Mouse (Mus musculus) spleen, adult 2 months (tissue): ENCODE data around the gene Nhlrc2. TPM values are rescaled to one million over a fixed set of nuclear protein-coding genes. Genes with fewer than 3 reads are reported as not detected.
A peak's percentile ranks its signal among the peaks of the same experiment; 100 is the strongest.
"Not testable (repeated sequence)": the region's sequence is repeated elsewhere in the genome, so short reads cannot be mapped to it uniquely, and the experiment has no call there.

Experiments
- DNase-seq, 2 experiments: peaks; one replicate each; pipeline versions ENCODE4 v3.0.0 to v3.0.0-alpha.2; 2012 to 2021; ENCODE audit warnings: low spot score in 2 of 2, low read depth in 1 of 2
- H3K27ac ChIP-seq: fragments of 200-500 bp; 2 replicates; pipeline ENCODE4 v1.5.1; 2012; ENCODE audit warnings: low read length, inconsistent platforms; ENCODE audit not compliant: insufficient read depth
- H3K27me3 ChIP-seq: fragments of 200-500 bp; 2 replicates; pipeline ENCODE4 v1.6.1; 2012; ENCODE audit warnings: mild to moderate bottlenecking, moderate library complexity, low read length, inconsistent platforms; ENCODE audit not compliant: control insufficient read depth, insufficient read depth
- H3K36me3 ChIP-seq: fragments of 200-500 bp; 2 replicates; pipeline ENCODE4 v1.6.1; 2012; ENCODE audit warnings: mild to moderate bottlenecking, low read length, inconsistent platforms; ENCODE audit not compliant: control insufficient read depth, insufficient read depth
- H3K4me1 ChIP-seq: fragments of 200-500 bp; 2 replicates; pipeline ENCODE4 v1.6.1; 2011; ENCODE audit warnings: inconsistent platforms; ENCODE audit not compliant: control insufficient read depth, insufficient read depth, insufficient read length
- H3K4me3 ChIP-seq: fragments of 200-500 bp; 2 replicates; pipeline ENCODE4 v1.5.1; 2011; ENCODE audit warnings: mild to moderate bottlenecking, inconsistent platforms; ENCODE audit not compliant: insufficient read depth, insufficient read length; ENCODE audit errors: extremely low read depth
- CTCF ChIP-seq: fragments of 200-500 bp; IDR thresholded peaks from 2 replicates; pipeline ENCODE4 v1.5.1; 2011; ENCODE audit warnings: mild to moderate bottlenecking, inconsistent platforms; ENCODE audit not compliant: insufficient read depth, insufficient read length, insufficient replicate concordance; ENCODE audit errors: extremely low read depth
- POLR2A ChIP-seq: fragments of 200-500 bp; IDR thresholded peaks from 2 replicates; pipeline ENCODE4 v1.6.1; 2011; ENCODE audit warnings: low read depth, low read length, inconsistent platforms
- WGBS: fragments of 180-500 bp; shearing (Covaris S2); methylation state at CpG from one replicate; pipeline ENCODE4 v1.1.7; 2018; 5-methylcytosine and 5-hydroxymethylcytosine counted together
- polyA plus RNA-seq: library from polyadenylated mRNA; depleted of rRNA; stranded (reverse); fragments of >200 nt; gene quantifications from 2 replicates; pipeline ENCODE4 v1.2.3, GENCODE M21; 2012; rRNA removed

The Nhlrc2 gene
- 4.7 and 5.2 TPM in 2 replicates for polyA plus RNA-seq

DNA sequence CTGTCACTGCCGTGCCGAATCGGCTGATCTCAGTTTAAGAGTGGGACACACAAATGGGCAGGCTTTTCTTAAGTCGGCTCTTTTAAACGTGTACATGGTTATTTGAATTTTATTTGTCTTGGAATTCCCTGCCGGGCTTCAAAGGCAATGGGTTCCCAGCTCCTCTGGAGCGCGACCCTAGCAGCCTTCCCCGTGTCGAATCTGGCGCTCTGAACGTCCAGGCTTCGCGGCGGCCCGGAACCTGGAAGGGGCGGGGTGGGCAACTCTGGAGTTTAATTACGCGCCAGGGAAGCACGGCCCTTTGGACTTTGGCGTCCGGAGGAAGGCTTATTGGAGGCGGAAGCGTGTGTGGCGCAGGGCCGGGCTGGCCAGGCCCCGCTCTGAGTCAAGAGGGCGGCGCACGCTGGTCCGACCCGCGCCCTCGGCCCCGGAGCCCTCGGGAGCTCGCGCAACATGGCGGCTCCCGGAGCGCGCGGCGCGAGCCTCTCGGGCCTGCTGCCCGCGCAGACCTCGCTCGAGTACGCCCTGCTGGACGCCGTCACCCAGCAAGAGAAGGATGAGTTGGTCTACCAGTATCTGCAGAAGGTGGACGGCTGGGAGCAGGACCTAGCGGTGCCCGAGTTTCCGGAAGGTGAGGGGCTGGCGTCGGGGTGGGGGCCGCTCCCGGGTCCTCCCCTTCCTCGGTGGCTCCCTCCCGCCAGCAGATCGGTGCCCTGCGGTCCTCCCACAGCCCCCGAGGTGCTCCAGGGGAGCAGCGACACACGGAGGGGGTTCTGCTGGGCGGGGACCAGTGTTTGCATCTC is at the start of gene Nhlrc2:
TSS of gene Nhlrc2 (plus strand) at position 32 of the 803 bp plus-strand sequence.
- no peaks in the 10 kb centered on the region for H3K27me3 ChIP-seq
- DNase-seq = peak; percentile 73 to 75
- H3K4me1 ChIP-seq = peaks cover 2% of the 10 kb centered on the region; the same call in 1 of the 2 replicates
- H3K36me3 ChIP-seq = peaks cover 4% of the 10 kb centered on the region
- H3K4me3 ChIP-seq = peak within 1 kb of the TSS; percentile 98
- WGBS = 1% methylated on average over 68 of the region's 69 CpGs
- TF ChIP-seq CTCF = no peak
- peak; percentile 4 for TF ChIP-seq POLR2A
- peak within 1 kb of the TSS; percentile 92 for H3K27ac ChIP-seq

DNA sequence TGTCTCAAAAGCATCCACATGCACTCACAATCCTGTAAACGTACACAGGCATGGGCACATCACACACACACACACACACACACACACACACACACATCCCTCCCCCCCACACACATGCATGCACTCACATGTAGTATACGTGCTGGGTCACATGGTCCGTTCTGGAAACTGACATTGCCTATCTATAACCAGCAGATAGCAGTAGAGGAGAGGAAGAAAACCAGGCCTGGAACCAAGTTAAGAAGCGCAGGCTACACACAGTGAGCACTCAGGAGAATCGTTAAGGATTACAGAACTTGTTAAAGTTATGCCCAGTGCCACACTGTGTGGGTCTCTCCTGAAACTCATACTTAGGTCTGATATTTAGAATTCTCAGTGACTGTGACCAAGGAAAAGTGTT is 45.0 kb upstream of the Nhlrc2 start:
- H3K4me3 ChIP-seq, H3K36me3 ChIP-seq, H3K27me3 ChIP-seq, H3K27ac ChIP-seq, DNase-seq, H3K4me1 ChIP-seq: not testable (repeated sequence)
- WGBS = no CpG with 5 or more reads among the region's 5 CpGs

DNA sequence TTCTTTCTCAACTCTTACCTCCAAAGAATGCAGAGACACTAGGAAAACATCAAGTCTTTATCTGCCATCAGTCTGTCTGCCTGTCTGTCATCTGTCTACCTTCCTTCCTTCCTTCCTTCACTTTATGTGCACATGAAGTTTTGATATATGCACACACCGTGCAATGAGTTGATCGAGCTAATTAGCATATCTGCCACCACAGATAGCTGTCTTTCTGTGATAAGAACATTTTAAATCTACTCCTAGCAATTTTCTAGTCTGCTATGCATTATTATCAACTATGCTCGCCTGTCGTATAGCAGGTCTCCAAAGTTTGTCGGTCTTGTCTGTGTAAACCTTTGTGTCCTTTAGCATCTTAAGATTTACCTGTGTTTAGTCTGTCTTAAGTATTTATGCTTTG is 44.5 kb upstream of the Nhlrc2 start:
- no CpG with 5 or more reads among the region's 5 CpGs for WGBS
- H3K36me3 ChIP-seq, DNase-seq: not testable (repeated sequence)

DNA sequence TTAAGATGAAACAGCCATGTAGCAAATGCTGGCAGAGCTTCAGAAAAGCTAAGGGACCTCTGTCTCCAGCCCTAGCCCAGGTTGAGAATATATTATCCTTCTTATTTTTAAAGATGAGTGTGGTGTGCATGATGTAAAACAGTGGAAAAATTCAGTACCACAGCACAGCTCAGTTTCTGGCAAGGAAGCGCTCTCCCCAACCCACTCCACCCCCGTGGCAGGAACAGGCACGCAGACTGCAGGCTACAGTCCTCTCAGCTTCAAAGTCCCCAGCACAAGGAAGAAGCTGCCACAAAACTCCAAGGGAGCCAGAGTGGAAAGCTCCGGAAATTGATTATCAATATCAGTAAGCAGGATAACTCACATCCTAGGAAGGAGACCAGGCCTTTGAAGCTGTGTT is 36.9 kb upstream of the Nhlrc2 start:
- not testable (repeated sequence) for DNase-seq, H3K27me3 ChIP-seq, H3K36me3 ChIP-seq, H3K4me3 ChIP-seq, H3K4me1 ChIP-seq, H3K27ac ChIP-seq
- no CpG with 5 or more reads among the region's 4 CpGs for WGBS

More for the DNA sequence above, 44.5 kb upstream of the Nhlrc2 start:
- not testable (repeated sequence) for H3K27ac ChIP-seq, H3K4me1 ChIP-seq, H3K4me3 ChIP-seq, H3K27me3 ChIP-seq

DNA sequence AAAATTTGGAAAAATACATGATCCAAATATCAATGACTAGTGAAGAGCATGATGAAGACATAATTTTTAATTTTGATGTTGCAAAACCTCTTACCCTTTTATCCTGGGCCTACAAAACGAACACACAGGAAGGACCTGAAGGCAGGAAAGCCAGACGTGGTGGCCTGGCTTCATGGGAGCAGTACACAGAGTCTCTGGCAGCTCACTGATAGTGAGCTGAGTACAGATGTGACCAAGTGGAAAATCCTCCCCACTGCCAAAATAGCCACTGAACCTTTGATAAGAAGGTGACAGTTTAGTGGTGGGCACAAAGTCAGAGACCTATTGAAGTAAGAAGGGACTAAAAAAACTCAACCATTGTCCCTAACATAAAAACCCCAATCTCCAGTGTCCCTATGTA is 34.5 kb upstream of the Nhlrc2 start:
- H3K4me3 ChIP-seq, H3K36me3 ChIP-seq, H3K27ac ChIP-seq, H3K27me3 ChIP-seq, DNase-seq, H3K4me1 ChIP-seq: not testable (repeated sequence)
- WGBS = no CpG with 5 or more reads among the region's 2 CpGs

DNA sequence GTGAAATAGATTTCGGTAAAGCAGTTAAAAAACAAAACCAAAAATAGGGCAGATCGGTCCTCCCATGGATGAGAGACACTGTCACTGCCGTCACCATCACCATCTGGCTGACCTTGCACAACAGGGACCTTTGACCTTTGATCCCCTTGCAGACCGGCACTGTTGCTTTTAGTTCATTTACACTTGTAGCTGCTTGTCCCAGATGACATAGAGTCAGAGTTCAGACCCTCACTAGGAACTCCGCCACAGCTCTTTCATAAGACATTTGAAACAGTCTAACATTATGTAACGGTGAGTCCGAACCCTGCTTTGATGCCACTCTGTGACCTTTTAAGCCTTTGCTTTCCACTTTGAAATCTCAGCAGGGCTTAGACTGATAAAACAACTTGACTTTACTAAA is 28.7 kb upstream of the Nhlrc2 start:
- not testable (repeated sequence) for H3K27ac ChIP-seq, H3K4me3 ChIP-seq, H3K27me3 ChIP-seq, H3K36me3 ChIP-seq, DNase-seq, H3K4me1 ChIP-seq
- no CpG with 5 or more reads among the region's 7 CpGs for WGBS

DNA sequence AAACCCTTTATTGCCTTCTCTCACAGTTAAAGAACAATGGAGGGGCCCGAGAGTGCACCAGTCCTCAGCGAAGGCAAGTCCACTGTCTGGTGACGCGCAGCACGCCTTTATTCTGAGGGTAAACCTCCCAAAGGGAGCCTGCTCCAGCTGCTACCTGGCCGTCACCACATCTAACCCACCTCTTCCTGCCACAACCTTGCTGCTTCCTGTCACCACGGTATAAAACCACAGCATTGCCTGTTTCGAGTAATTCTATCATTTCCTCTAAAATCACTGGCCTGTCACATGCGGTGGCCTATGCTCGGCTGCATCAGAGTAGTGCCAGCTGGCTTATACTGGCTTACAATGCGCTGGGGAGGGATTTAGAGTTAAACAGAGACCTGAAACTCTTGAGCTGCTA is 17.5 kb upstream of the Nhlrc2 start:
- not testable (repeated sequence) for H3K27me3 ChIP-seq, H3K4me1 ChIP-seq, H3K36me3 ChIP-seq, DNase-seq, H3K27ac ChIP-seq, H3K4me3 ChIP-seq
- no CpG with 5 or more reads among the region's 11 CpGs for WGBS

DNA sequence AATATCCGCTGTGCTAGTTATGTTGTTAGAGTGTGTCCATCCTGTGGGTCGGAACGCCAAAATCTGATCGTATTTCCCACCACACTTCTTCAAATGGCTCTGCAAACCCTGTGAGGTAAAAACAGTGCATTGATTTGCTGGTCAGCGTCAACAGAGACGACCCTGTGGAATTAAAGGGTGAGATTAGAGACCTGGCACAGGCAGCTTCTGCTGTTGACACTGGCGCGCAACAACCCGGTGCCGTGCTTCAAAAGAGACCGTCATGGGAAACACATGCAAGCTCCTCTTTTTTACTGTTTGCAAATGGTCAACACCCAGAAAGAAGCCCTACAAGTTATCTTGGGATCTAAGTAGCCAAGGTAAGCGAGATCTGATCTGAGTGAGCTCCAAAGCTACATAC is 16.8 kb upstream of the Nhlrc2 start:
- TF ChIP-seq POLR2A (no peak), CTCF (no peak)
- DNase-seq = no peak
- Histone ChIP-seq H3K27ac (no peak overlapping the region), H3K27me3 (peaks cover 4% of the 10 kb centered on the region; the same call in 1 of the 2 replicates), H3K36me3 (no peaks in the 10 kb centered on the region), H3K4me3 (no peak overlapping the region), H3K4me1 (no peaks in the 10 kb centered on the region)
- WGBS = 93% methylated on average over 12 of the region's 12 CpGs
